Mouse (Mus musculus): ENCODE measurements around the gene Spata18. TPM values are rescaled to one million over a fixed set of nuclear protein-coding genes. Genes with fewer than 3 reads are reported as not detected.

Spata18 gene
- polyA plus RNA-seq, 1 experiment from 2014 or later, result 0.17 TPM

DNA sequence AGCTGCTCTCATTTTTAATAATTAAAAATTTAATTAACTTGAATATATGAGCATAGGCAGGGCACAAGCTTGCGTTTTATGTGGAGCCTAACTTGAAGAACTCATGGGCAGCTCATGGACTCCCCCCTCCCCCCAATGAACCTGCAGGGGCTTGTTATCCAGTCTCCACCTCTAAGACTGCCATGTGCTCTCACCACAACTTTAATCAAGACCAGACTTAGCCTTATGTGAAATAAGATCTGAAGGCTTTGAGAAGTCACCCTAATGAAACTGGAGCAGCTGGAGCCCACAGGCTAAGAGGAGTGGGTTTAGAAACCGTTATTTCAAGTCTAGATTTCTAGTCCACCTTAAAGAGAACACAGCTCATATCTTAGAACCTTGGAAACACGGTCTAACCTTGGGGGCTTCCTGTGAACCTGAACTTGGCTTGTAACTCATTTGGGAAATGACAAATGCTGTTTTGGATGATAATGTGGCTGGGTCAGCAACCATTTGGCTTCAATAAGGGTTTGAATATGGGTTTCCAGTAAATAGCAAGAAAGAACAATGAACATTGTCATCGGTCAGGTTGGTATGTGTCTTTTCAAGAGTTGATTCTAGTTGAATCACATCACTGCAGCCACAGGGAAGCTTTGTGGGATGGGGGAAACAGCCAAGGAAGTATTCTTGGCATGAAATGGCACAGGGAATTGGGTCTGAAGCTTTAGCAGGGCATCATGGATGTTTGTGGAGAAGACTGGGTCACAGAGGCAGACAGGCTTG lies 43.3 kb downstream of the Spata18 start:
- H3K4me1 ChIP-seq (replicated peaks), result peaks cover 28% of the 10 kb centered on the region
- 0 out of 2 replicates have a peak, but pooled peaks cover 3% of the 10 kb centered on the region for H3K9me3 ChIP-seq (replicated peaks)
- no peak overlapping the region for H3K4me3 ChIP-seq
- H3K9ac ChIP-seq, result no peak overlapping the region
- no peak for ATAC-seq (ENCODE audit: insufficient number of reproducible peaks, low FRiP score)
- H3K27ac ChIP-seq (ENCODE audit: poor library complexity, severe bottlenecking), result no peak overlapping the region
- H3K4me2 ChIP-seq, result no peak overlapping the region
- no peaks in the 10 kb centered on the region for H3K36me3 ChIP-seq
- 71% methylated on average over 4 of the region's 4 CpGs for WGBS
- no peaks in the 10 kb centered on the region for H3K27me3 ChIP-seq (replicated peaks)

DNA sequence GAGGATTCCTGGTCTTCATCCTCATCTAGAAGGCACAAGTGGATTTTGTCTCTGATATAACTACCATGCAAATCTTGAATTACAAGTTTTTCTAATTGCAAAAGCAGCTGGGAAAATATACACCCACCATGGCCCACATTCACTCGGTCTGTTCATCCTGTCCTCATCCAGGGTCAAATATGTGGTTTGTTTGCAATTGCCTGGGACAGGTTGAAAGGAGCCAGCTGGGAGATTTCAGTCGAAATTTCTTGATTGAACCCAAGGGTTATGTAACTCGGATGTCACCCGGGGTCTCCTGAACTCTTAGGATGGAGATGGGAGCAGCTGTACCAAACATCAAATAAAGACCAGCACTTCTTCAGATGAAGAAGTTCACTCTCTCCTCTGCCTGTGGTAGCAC lies 46.5 kb downstream of the Spata18 start:
- Histone ChIP-seq H3K4me3 (no peak overlapping the region), H3K27ac (ENCODE audit: poor library complexity, severe bottlenecking) (no peak overlapping the region), H3K4me1 (replicated peaks) (peaks cover 9% of the 10 kb centered on the region), H3K9me3 (replicated peaks) (0 out of 2 replicates have a peak, but pooled peaks cover 3% of the 10 kb centered on the region), H3K4me2 (no peak overlapping the region), H3K27me3 (replicated peaks) (no peaks in the 10 kb centered on the region), H3K36me3 (no peaks in the 10 kb centered on the region), H3K9ac (no peak overlapping the region)
- ATAC-seq (ENCODE audit: insufficient number of reproducible peaks, low FRiP score), result no peak
- 67% methylated on average over 4 of the region's 4 CpGs for WGBS

DNA sequence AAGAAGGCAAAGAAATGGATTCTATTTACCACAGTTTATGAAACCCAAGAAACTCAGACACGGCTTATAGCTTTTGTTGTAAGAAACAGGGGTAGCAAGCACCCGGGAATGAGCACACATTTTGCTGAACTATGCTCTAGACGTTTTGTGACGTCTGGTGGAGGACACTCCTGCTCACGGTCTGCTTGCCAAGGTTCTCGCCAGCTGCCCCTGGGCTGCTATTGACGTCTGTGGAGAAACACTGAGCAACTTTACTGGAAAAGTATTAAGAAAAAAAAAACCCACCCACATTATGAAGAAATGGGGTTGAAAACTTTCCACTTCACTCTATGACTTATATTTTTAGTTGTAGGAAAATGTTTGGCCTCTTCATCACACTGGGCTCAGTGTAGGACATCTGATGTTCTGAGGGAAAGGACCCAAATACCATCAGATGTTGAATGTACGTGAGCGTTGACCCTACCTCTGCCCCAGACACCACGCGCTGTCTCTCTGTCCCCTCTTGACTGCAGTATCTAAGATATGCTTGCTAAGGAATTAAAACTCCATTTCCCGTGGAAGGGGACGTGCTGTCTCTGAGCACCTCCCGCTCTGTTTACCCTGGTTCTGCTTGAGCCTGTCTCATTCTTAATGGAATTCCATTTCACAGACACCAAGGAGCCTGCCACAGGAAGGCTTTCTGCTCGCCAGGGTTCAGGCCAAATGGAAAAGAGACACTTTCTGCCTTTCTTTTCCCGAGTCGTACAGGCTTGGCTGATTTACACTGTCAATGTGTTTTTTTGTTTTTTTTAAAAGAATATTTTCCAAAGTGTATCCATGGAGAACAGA lies 50.1 kb downstream of the Spata18 start:
- no peak overlapping the region for H3K27ac ChIP-seq (ENCODE audit: poor library complexity, severe bottlenecking)

DNA sequence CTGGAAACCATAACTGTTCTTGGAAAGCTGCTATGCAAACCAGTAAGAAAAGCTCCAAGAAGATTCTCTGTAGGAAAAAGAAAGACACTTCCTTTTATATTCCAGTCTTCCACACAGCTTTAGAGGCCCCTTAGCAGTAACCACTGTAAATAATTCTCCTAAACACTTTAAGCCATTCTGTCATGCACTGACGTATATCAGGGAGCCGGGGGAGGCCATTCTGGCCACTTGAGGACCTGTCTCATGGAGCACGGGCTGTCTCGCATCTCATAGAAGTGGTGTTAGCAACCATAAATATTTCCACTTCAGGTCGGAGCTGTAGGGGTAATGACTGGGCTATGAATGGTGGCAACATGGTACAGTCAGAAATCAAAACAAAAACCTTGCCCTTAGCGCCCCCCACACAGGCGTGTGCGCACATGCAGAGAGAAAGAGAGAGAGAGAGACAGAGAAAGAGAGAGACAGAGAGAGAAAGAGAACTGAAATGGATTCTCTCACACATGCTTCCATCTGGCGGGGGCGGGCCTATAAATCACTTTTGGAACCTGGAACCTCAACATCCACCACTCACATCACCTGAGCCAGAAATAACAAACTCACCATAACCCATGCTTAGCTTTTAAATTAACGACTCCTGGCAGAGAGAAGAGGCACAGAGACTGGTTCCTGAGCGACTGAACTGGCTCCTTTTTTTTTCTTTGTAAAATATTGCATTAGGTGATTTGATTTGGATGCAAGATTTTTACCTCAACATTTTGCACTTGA lies 50.9 kb downstream of the Spata18 start:
- H3K9ac ChIP-seq, result no peak overlapping the region
- no peak overlapping the region for H3K4me3 ChIP-seq
- no peak overlapping the region; the same call in 1 of the 2 replicates for H3K27ac ChIP-seq (ENCODE audit: poor library complexity, severe bottlenecking)
- ATAC-seq (ENCODE audit: insufficient number of reproducible peaks, low FRiP score), result no peak
- 0 out of 2 replicates have a peak, but pooled peaks cover 3% of the 10 kb centered on the region for H3K9me3 ChIP-seq (replicated peaks)
- no peaks in the 10 kb centered on the region for H3K36me3 ChIP-seq
- H3K27me3 ChIP-seq (replicated peaks), result peaks cover 6% of the 10 kb centered on the region; the same call in 1 of the 2 replicates
- peaks cover 14% of the 10 kb centered on the region for H3K4me1 ChIP-seq (replicated peaks)
- 71% methylated on average over 12 of the region's 12 CpGs for WGBS
- no peak overlapping the region for H3K4me2 ChIP-seq

More for the DNA sequence above, 50.1 kb downstream of the Spata18 start:
- H3K4me1 ChIP-seq (replicated peaks), result peaks cover 14% of the 10 kb centered on the region
- no peak overlapping the region for H3K9ac ChIP-seq
- ATAC-seq (ENCODE audit: insufficient number of reproducible peaks, low FRiP score), result no peak
- H3K36me3 ChIP-seq, result no peaks in the 10 kb centered on the region
- no peak overlapping the region for H3K4me2 ChIP-seq
- H3K4me3 ChIP-seq, result no peak overlapping the region
- H3K27me3 ChIP-seq (replicated peaks), result peaks cover 6% of the 10 kb centered on the region; the same call in 1 of the 2 replicates
- 58% methylated on average over 17 of the region's 17 CpGs for WGBS
- 0 out of 2 replicates have a peak, but pooled peaks cover 3% of the 10 kb centered on the region for H3K9me3 ChIP-seq (replicated peaks)

DNA sequence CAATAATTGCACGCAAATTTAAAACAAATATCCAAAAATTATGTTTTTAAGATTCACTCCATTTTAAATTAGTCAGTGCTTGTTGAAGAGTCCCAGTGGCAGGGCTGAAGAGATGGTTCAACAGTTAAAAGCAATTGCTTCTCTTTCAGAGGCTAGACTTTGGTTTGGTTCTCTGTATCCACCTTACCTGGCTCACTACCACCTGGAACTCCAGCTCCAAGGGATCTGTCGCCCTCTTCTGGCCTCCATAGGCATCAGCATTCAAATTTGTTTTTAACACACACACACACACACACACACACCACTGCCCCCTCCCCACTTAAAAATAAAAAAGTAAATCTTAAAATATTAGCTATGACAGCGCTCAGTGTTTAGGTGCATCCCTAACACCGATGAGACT lies 51.9 kb downstream of the Spata18 start:
- 92% methylated on average over 4 of the region's 4 CpGs for WGBS
- peaks cover 14% of the 10 kb centered on the region for H3K4me1 ChIP-seq (replicated peaks)

DNA sequence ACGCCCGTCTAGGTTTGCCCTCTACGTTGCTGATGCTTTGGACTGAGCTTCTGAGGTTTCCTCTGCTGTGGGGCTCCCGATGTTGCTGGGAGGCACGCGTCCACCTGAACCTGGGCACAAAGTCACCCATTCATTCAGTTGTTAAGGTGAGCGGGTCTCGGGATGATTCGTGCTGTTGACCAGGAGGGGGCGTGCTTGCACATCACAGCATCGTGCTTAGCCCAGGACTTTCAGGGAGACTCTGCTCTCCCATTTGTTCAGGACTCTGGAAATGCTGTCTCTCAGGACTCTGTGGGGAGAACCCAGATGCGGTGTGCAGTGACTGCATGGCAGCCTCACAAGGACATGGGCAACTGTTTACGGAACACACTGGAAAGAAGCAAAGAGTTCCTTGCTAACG lies 53.1 kb downstream of the Spata18 start:
- ATAC-seq (ENCODE audit: insufficient number of reproducible peaks, low FRiP score), result no peak
- Histone ChIP-seq H3K4me2 (peak overlapping the region; percentile 31; the same call in 1 of the 2 replicates), H3K9ac (no peak overlapping the region), H3K4me3 (no peak overlapping the region), H3K27me3 (replicated peaks) (peaks cover 6% of the 10 kb centered on the region; the same call in 1 of the 2 replicates), H3K27ac (ENCODE audit: poor library complexity, severe bottlenecking) (no peak overlapping the region), H3K4me1 (replicated peaks) (peaks cover 14% of the 10 kb centered on the region), H3K36me3 (no peaks in the 10 kb centered on the region), H3K9me3 (replicated peaks) (no peaks in the 10 kb centered on the region)
- 35% methylated on average over 14 of the region's 14 CpGs for WGBS

More for the DNA sequence above, 51.9 kb downstream of the Spata18 start:
- no peak for ATAC-seq (ENCODE audit: insufficient number of reproducible peaks, low FRiP score)
- no peak overlapping the region for H3K27ac ChIP-seq (ENCODE audit: poor library complexity, severe bottlenecking)
- H3K9me3 ChIP-seq (replicated peaks), result 0 out of 2 replicates have a peak, but pooled peaks cover 3% of the 10 kb centered on the region
- no peak overlapping the region for H3K4me2 ChIP-seq
- H3K36me3 ChIP-seq, result no peaks in the 10 kb centered on the region
- H3K4me3 ChIP-seq, result no peak overlapping the region
- H3K27me3 ChIP-seq (replicated peaks), result peaks cover 6% of the 10 kb centered on the region; the same call in 1 of the 2 replicates
- no peak overlapping the region for H3K9ac ChIP-seq

DNA sequence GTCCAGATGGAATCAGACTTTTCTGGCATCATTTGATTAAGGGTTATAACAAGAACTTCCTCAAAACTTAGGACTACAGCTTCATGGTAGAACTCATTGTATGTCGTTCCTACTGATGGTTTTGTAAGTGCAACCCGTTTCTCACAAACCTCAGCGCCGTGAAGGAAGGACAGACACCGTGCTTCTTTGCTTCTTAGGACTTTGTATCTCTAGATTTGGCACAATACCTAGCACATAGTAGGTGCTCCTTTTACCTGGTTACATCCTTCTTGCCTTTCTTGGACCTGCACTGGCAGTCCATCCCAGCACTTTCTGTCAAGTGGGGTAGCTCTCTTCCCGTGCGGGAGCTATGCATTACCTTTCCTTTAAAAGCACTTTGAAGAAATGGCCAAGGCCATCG lies 53.6 kb downstream of the Spata18 start:
- Histone ChIP-seq H3K9ac (no peak overlapping the region), H3K27ac (ENCODE audit: poor library complexity, severe bottlenecking) (no peak overlapping the region), H3K4me1 (replicated peaks) (peaks cover 14% of the 10 kb centered on the region), H3K4me2 (no peak overlapping the region), H3K27me3 (replicated peaks) (peaks cover 6% of the 10 kb centered on the region; the same call in 1 of the 2 replicates), H3K4me3 (no peak overlapping the region), H3K9me3 (replicated peaks) (no peaks in the 10 kb centered on the region), H3K36me3 (no peaks in the 10 kb centered on the region)
- ATAC-seq (ENCODE audit: insufficient number of reproducible peaks, low FRiP score), result no peak
- 87% methylated on average over 8 of the region's 8 CpGs for WGBS

DNA sequence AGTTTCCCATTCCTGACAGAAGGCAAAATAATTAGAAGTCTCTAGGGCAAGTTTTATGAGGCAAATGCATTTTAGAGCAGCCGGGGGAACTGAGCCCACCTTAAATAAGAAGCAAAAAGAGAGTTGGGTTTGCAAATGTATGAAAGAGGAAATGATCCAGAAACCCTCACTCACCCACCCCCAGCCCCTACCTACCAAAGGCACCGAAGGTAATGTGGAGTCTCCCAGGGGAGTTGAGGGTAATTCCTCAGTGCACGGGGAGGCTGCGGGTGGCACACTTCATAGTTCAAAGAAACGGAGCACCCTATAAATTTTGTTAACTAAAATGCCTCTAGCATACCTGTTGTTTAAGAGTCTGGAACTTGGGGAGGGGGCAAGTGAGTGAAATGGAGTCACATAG lies 54.1 kb downstream of the Spata18 start:
- 87% methylated on average over 5 of the region's 5 CpGs for WGBS
- H3K4me1 ChIP-seq (replicated peaks), result peaks cover 14% of the 10 kb centered on the region

DNA sequence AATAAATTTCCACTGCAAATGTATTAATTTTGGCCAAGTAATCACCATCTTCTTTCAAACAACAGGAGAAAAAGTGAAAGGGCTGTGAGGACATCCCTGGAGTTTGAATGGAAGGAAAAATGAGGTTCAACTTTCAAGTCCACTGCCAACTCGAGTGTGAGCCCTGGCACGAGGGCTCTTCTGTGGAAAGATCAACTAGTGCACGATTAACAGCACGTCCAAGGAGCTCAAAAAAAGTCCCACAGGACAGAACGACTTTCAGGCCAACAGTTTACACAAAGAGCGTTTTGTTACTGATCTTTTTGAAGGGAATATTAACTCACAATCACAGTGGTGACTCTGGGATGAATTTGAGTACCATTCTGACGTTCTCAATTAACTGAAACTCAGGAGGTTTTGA lies 61.7 kb downstream of the Spata18 start:
- peaks cover 6% of the 10 kb centered on the region; the same call in 1 of the 2 replicates for H3K27me3 ChIP-seq (replicated peaks)
- no peak overlapping the region for H3K4me3 ChIP-seq
- H3K4me1 ChIP-seq (replicated peaks), result no peaks in the 10 kb centered on the region
- H3K4me2 ChIP-seq, result no peak overlapping the region
- WGBS, result 72% methylated on average over 7 of the region's 7 CpGs
- ATAC-seq (ENCODE audit: insufficient number of reproducible peaks, low FRiP score), result no peak
- H3K27ac ChIP-seq (ENCODE audit: poor library complexity, severe bottlenecking), result no peak overlapping the region
- H3K9me3 ChIP-seq (replicated peaks), result no peaks in the 10 kb centered on the region
- no peaks in the 10 kb centered on the region for H3K36me3 ChIP-seq
- H3K9ac ChIP-seq, result no peak overlapping the region

More for the DNA sequence above, 54.1 kb downstream of the Spata18 start:
- no peak overlapping the region for H3K27ac ChIP-seq (ENCODE audit: poor library complexity, severe bottlenecking)
- H3K9me3 ChIP-seq (replicated peaks), result no peaks in the 10 kb centered on the region
- H3K4me3 ChIP-seq, result no peak overlapping the region
- H3K27me3 ChIP-seq (replicated peaks), result peaks cover 6% of the 10 kb centered on the region; the same call in 1 of the 2 replicates
- ATAC-seq (ENCODE audit: insufficient number of reproducible peaks, low FRiP score), result no peak
- no peak overlapping the region for H3K4me2 ChIP-seq
- H3K36me3 ChIP-seq, result no peaks in the 10 kb centered on the region
- no peak overlapping the region for H3K9ac ChIP-seq

DNA sequence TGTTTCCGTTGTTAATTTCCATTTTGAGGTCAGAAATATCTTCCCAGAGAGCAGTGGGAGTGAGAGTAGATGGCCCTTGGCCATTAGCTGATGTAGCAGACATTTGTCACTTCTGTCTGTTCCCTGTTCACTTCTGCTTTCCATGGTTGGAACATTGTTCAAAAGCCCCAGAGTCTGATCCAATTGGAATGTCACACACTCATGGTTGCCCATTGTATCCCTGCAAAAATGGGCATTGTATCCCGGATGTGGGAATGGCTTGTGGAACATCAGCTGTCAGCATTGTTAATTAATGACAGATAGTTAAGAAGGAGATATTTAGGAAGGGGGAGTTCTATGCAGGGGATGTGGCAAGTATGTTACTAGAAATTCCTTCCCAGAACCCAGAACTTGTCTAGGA lies 65.8 kb downstream of the Spata18 start:
- Histone ChIP-seq H3K36me3 (no peaks in the 10 kb centered on the region), H3K27ac (ENCODE audit: poor library complexity, severe bottlenecking) (no peak overlapping the region), H3K9ac (no peak overlapping the region), H3K4me2 (no peak overlapping the region), H3K27me3 (replicated peaks) (peaks cover 12% of the 10 kb centered on the region), H3K4me3 (no peak overlapping the region), H3K4me1 (replicated peaks) (no peaks in the 10 kb centered on the region), H3K9me3 (replicated peaks) (no peaks in the 10 kb centered on the region)
- 63% methylated on average over 2 of the region's 2 CpGs for WGBS
- no peak for ATAC-seq (ENCODE audit: insufficient number of reproducible peaks, low FRiP score)

Data from heart, embryonic 12.5 days (tissue).